Mouse (Mus musculus) kidney, adult 2 months (tissue): ENCODE measurements around the gene Syne2. TPM values are rescaled to one million over a fixed set of nuclear protein-coding genes. Genes with fewer than 3 reads are reported as not detected.

Experiments
- DNase-seq: peaks from one replicate; pipeline ENCODE4 v3.0.0; 2021
- H3K27ac ChIP-seq: fragments of 200-500 bp; 2 replicates; pipeline ENCODE4 v1.5.1; 2012; ENCODE audit warnings: low read depth, low read length, control low read depth, inconsistent platforms; ENCODE audit not compliant: insufficient read depth
- H3K27me3 ChIP-seq: fragments of 200-500 bp; replicated peaks from 2 replicates; pipeline ENCODE4 v1.6.1; 2012; ENCODE audit warnings: mild to moderate bottlenecking, moderate library complexity, low read length, inconsistent platforms; ENCODE audit not compliant: control insufficient read depth, insufficient read depth
- H3K36me3 ChIP-seq: fragments of 200-500 bp; 2 replicates; pipeline ENCODE4 v1.6.1; 2012; ENCODE audit warnings: mild to moderate bottlenecking, moderate library complexity, low read length, inconsistent platforms; ENCODE audit not compliant: control insufficient read depth, insufficient read depth
- H3K4me1 ChIP-seq: fragments of 200-500 bp; 2 replicates; pipeline ENCODE4 v1.6.1; 2011; ENCODE audit warnings: low read length; ENCODE audit not compliant: control insufficient read depth, insufficient read depth
- H3K4me3 ChIP-seq: fragments of 200-500 bp; 2 replicates; pipeline ENCODE4 v1.5.1; 2011; ENCODE audit warnings: mild to moderate bottlenecking, low read depth, low read length, control low read depth; ENCODE audit not compliant: insufficient read depth
- CTCF ChIP-seq: fragments of 200-500 bp; conservative IDR thresholded peaks from 2 replicates; pipeline ENCODE4 v1.5.1; 2011; ENCODE audit warnings: low read depth, mild to moderate bottlenecking, control low read depth, low read length, moderate library complexity, mixed read lengths; ENCODE audit not compliant: insufficient read depth, insufficient read length
- POLR2A ChIP-seq: fragments of 200-500 bp; IDR thresholded peaks from one replicate; pipeline ENCODE4 v1.6.1; 2011; ENCODE audit warnings: low read depth, low read length, control low read depth
- WGBS: fragments of 180-500 bp; shearing (Covaris S2); methylation state at CpG from one replicate; pipeline ENCODE4 v1.1.7; 2018; 5-methylcytosine and 5-hydroxymethylcytosine counted together
- polyA plus RNA-seq: library from polyadenylated mRNA; depleted of rRNA; stranded (reverse); fragments of >200 nt; gene quantifications from 2 replicates; pipeline ENCODE4 v1.2.3, GENCODE M21; 2012

Syne2 gene
- polyA plus RNA-seq, 1 experiment = 54.5 TPM

- H3K4me3 ChIP-seq = no peak overlapping the region
- DNase-seq = no peak
- no peak overlapping the region for H3K27ac ChIP-seq
- WGBS = 87% methylated on average over 5 of the region's 5 CpGs
- peaks cover 14% of the 10 kb centered on the region for H3K36me3 ChIP-seq
- no peaks in the 10 kb centered on the region for H3K27me3 ChIP-seq
- no peaks in the 10 kb centered on the region for H3K4me1 ChIP-seq
- TF ChIP-seq CTCF (no peak), POLR2A (no peak)
Observed at GRCm38 (mm10) chr12:76070386-76070785, 252.5 kb downstream of the Syne2 start.

GRCm38 (mm10) chr12:76071935-76072849, 254.3 kb downstream of the Syne2 start:
- no peak for DNase-seq
- H3K4me1 ChIP-seq = no peaks in the 10 kb centered on the region
- 53% methylated on average over 19 of the region's 19 CpGs for WGBS
- H3K27ac ChIP-seq = no peak overlapping the region
- peaks cover 13% of the 10 kb centered on the region for H3K36me3 ChIP-seq
- no peaks in the 10 kb centered on the region for H3K27me3 ChIP-seq
- TF ChIP-seq POLR2A (no peak), CTCF (no peak)
- no peak overlapping the region for H3K4me3 ChIP-seq

GRCm38 (mm10) chr12:76073066-76073826, 255.3 kb downstream of the Syne2 start:
- TF ChIP-seq POLR2A = no peak
- TF ChIP-seq CTCF = no peak
- 74% methylated on average over 13 of the region's 13 CpGs for WGBS
- DNase-seq = no peak
- H3K36me3 ChIP-seq = peaks cover 13% of the 10 kb centered on the region
- H3K4me1 ChIP-seq = no peaks in the 10 kb centered on the region
- H3K27me3 ChIP-seq = no peaks in the 10 kb centered on the region
- no peak overlapping the region for H3K27ac ChIP-seq
- no peak overlapping the region for H3K4me3 ChIP-seq

GRCm38 (mm10) chr12:76073981-76074380, 256.0 kb downstream of the Syne2 start:
- Histone ChIP-seq H3K36me3 (peaks cover 13% of the 10 kb centered on the region), H3K4me1 (no peaks in the 10 kb centered on the region), H3K27me3 (no peaks in the 10 kb centered on the region), H3K27ac (no peak overlapping the region), H3K4me3 (no peak overlapping the region)
- WGBS = 86% methylated on average over 7 of the region's 7 CpGs
- TF ChIP-seq CTCF (no peak), POLR2A (no peak)
- DNase-seq = no peak

- no peak for TF ChIP-seq POLR2A
- TF ChIP-seq CTCF = no peak
- WGBS = 48% methylated on average over 14 of the region's 14 CpGs
- Histone ChIP-seq H3K4me1 (no peaks in the 10 kb centered on the region), H3K27ac (no peak overlapping the region), H3K27me3 (no peaks in the 10 kb centered on the region), H3K36me3 (peaks cover 4% of the 10 kb centered on the region), H3K4me3 (no peak overlapping the region)
- no peak for DNase-seq
Observed at GRCm38 (mm10) chr12:76080876-76081556, 263.1 kb downstream of the Syne2 start.

- Histone ChIP-seq H3K4me3 (no peak overlapping the region), H3K27ac (no peak overlapping the region), H3K4me1 (no peaks in the 10 kb centered on the region), H3K36me3 (peaks cover 3% of the 10 kb centered on the region), H3K27me3 (no peaks in the 10 kb centered on the region)
- TF ChIP-seq CTCF (no peak), POLR2A (no peak)
- no peak for DNase-seq
- 54% methylated on average over 22 of the region's 22 CpGs for WGBS
Observed at GRCm38 (mm10) chr12:76081557-76082211, 263.8 kb downstream of the Syne2 start.

- TF ChIP-seq CTCF (no peak), POLR2A (no peak)
- H3K27ac ChIP-seq = no peak overlapping the region
- H3K36me3 ChIP-seq = peaks cover 3% of the 10 kb centered on the region; the same call in 1 of the 2 replicates
- no peak overlapping the region for H3K4me3 ChIP-seq
- DNase-seq = no peak
- 68% methylated on average over 9 of the region's 9 CpGs for WGBS
- H3K4me1 ChIP-seq = no peaks in the 10 kb centered on the region
- no peaks in the 10 kb centered on the region for H3K27me3 ChIP-seq
Observed at GRCm38 (mm10) chr12:76085066-76085465, 267.1 kb downstream of the Syne2 start.
